25 mouse cellular contexts compared by ENCODE assay signal in genomic region chr12:112318461-112318860, GRCm38 (mm10).
DNase-seq lines count a peak whose midpoint lies in the region; ATAC-seq lines count a peak whose summit lies in the region.
"Had no signal": no experiment of that assay in that cellular context is flagged by ENCODE, and none has a peak within 500 bp of the region (broad histone marks: within the 10 kb centered on the region; RNA-seq: fewer than 3 reads in every experiment).

No protein-coding gene starts in this region.

- H3K27ac ChIP-seq in forebrain, embryonic 10.5 days: peak overlapping the region; percentile 27; the same call in 1 of the 2 replicates
- no peak overlapping the region for H3K27ac ChIP-seq in forebrain, embryonic 15.5 days (replicated peaks)
- no peak overlapping the region for H3K27ac ChIP-seq in kidney, embryonic 15.5 days
- H3K27ac ChIP-seq: embryonic facial prominence, embryonic 10.5 days; embryonic facial prominence, embryonic 13.5 days; forebrain, embryonic 13.5 days; gastrocnemius, adult 2 months; hindbrain, embryonic 14.5 days; hindbrain, postnatal 0 days had no signal

- no peak overlapping the region for H3K4me2 ChIP-seq in forebrain, embryonic 15.5 days (replicated peaks)
- no peak overlapping the region for H3K4me2 ChIP-seq in kidney, embryonic 15.5 days
- H3K4me2 ChIP-seq: embryonic facial prominence, embryonic 13.5 days; forebrain, embryonic 13.5 days; heart, embryonic 11.5 days; hindbrain, embryonic 14.5 days had no signal

- no peak overlapping the region for H3K4me3 ChIP-seq in forebrain, embryonic 10.5 days
- H3K4me3 ChIP-seq in forebrain, embryonic 15.5 days: no peak overlapping the region
- H3K4me3 ChIP-seq in kidney, embryonic 15.5 days (replicated peaks): no peak overlapping the region
- H3K4me3 ChIP-seq: embryonic facial prominence, embryonic 10.5 days; embryonic facial prominence, embryonic 13.5 days; erythroblast, embryonic 14.5 days; forebrain, embryonic 13.5 days; gastrocnemius, adult 2 months had no signal

- no peak for DNase-seq in forebrain, embryonic 10.5 days (ENCODE audit: extremely low spot score, low spot score)
- DNase-seq in kidney, adult 8-10 months: peak; percentile 35 to 39
- no peak for DNase-seq in kidney, postnatal 14 days
- DNase-seq in kidney, postnatal 36 days: peak; percentile 60 to 63
- DNase-seq: adrenal gland, adult 8-10 months; adrenal gland, postnatal 25 days; cerebellum, adult 11-12 months; cerebellum, adult 8-10 months; cerebellum, postnatal 10 days; cerebellum, postnatal 36 days; embryo, embryonic 11 days; forebrain, postnatal 0 days; gastrocnemius, adult 2 months; gastrocnemius, postnatal 14 days; heart, adult 11 months had no signal

- peaks cover 11% of the 10 kb centered on the region for H3K4me1 ChIP-seq in forebrain, embryonic 10.5 days
- H3K4me1 ChIP-seq in forebrain, embryonic 15.5 days: no peaks in the 10 kb centered on the region
- H3K4me1 ChIP-seq in kidney, embryonic 15.5 days: peaks cover 2% of the 10 kb centered on the region
- H3K4me1 ChIP-seq: forebrain, embryonic 13.5 days had no signal

- 84% methylated on average over 5 of the region's 5 CpGs for WGBS in forebrain, embryonic 10.5 days
- 81% methylated on average over 5 of the region's 5 CpGs for WGBS in forebrain, embryonic 15.5 days
- 68% methylated on average over 5 of the region's 5 CpGs for WGBS in kidney, embryonic 15.5 days

- H3K9ac ChIP-seq in forebrain, embryonic 15.5 days (replicated peaks): no peak overlapping the region
- H3K9ac ChIP-seq in kidney, embryonic 15.5 days: no peak overlapping the region
- H3K9ac ChIP-seq: embryonic facial prominence, embryonic 13.5 days; forebrain, embryonic 13.5 days; forebrain, postnatal 0 days; hindbrain, embryonic 14.5 days had no signal

- peaks cover 6% of the 10 kb centered on the region for H3K9me3 ChIP-seq in forebrain, embryonic 10.5 days
- H3K9me3 ChIP-seq in forebrain, embryonic 15.5 days: no peaks in the 10 kb centered on the region
- 0 out of 2 replicates have a peak, but pooled peaks cover 3% of the 10 kb centered on the region for H3K9me3 ChIP-seq in kidney, embryonic 15.5 days (replicated peaks)
- H3K9me3 ChIP-seq: embryonic facial prominence, embryonic 13.5 days; forebrain, embryonic 13.5 days had no signal

- H3K27me3 ChIP-seq in forebrain, embryonic 10.5 days (ENCODE audit: poor library complexity, severe bottlenecking): no peaks in the 10 kb centered on the region
- no peaks in the 10 kb centered on the region for H3K27me3 ChIP-seq in forebrain, embryonic 15.5 days
- peaks cover 53% of the 10 kb centered on the region for H3K27me3 ChIP-seq in kidney, embryonic 15.5 days
- H3K27me3 ChIP-seq: embryonic facial prominence, embryonic 13.5 days; forebrain, embryonic 13.5 days had no signal

- no peak for ATAC-seq in forebrain, embryonic 15.5 days (replicated peaks)
- ATAC-seq in kidney, embryonic 15.5 days (replicated peaks; ENCODE audit: low FRiP score): no peak
- ATAC-seq: activated CD4-positive, CD25-positive, alpha-beta regulatory T cell, adult 4 months; forebrain, embryonic 13.5 days; forebrain, postnatal 0 days; hindbrain, postnatal 0 days had no signal

- no peaks in the 10 kb centered on the region for H3K36me3 ChIP-seq in forebrain, embryonic 10.5 days (replicated peaks)
- no peaks in the 10 kb centered on the region for H3K36me3 ChIP-seq in forebrain, embryonic 15.5 days
- H3K36me3 ChIP-seq in kidney, embryonic 15.5 days: no peaks in the 10 kb centered on the region
- H3K36me3 ChIP-seq: embryonic facial prominence, embryonic 10.5 days; embryonic facial prominence, embryonic 13.5 days had no signal

Comparison
In these comparisons a context has a peak if more than half of its experiments do, and no peak if none do; other contexts are left out.
1. DNase-seq: peak in kidney, adult 8-10 months (2 of 2) and kidney, postnatal 36 days (2 of 2); none in forebrain, embryonic 10.5 days (single experiment) and kidney, postnatal 14 days (single experiment).